Mouse (Mus musculus) T-helper 2 cell (primary cell): ENCODE results near the gene Nsf.

Experiments used
- in situ Hi-C: fragments of 300-600 bp; cut with MboI, MseI; formaldehyde crosslinking; loops from one replicate; pipeline ENCODE4 v1.15.1; 2025; ENCODE audit warnings: high pct_unique_total_duplicates

Nsf gene

GRCm38 (mm10) chr11:103941351-103941750 is 12.5 kb downstream of the Nsf start:
- in situ Hi-C loops = no loop called here

DNA sequence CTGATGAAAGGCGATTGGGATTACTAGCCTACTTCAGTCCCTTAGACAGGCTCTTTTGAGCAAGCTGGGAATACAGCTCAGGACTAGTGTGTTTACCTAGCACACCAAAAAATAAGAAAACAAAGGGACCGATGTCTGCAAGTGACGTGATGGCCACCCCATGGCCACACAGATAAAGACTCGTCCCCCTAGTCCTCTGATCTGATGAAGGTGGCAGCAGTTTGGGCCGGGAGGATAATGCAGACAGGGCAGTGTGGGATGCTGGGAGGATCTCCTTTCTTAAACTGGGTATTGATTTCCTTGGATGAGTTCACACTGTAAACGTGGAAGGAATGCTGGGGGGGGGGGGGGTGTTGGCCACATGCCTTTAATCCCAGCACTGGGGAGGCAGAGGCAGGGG is 13.0 kb downstream of the Nsf start:
- in situ Hi-C loops = no loop called here

DNA sequence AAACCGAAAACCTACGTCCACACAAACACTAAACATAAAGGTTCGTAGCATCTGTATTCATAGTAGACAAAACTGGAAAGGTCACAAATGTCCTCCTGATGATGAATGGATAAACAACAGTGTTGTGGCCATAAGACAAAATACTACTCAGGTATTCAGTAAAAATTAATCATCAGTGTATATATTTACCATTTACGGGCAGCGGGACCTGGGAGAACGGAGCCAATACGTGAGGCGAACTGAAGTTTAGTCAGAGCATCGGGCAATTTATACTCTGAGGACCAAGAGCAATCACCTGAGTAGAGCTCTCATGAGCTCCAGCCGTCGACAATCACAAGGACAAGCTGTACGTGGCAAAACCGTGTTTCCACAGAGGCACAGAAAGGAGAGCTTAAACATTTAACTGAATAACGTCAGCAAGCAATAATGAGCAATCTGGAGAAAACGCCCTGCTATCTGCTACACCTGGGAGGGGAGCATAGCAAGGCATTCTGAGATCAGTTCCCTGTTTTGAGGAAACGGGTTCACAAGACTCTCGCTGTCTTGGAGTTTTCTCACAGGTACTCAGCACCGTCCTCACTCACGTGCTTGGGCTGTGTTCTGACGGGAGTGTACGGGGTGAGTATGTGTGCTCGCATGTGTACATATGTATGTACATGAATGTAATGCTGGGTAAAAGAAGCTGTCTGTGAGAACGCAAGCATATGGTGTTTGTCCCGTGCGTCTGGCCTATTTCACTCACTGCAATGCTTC is 15.7 kb downstream of the Nsf start:
- in situ Hi-C loops = no loop called here

DNA sequence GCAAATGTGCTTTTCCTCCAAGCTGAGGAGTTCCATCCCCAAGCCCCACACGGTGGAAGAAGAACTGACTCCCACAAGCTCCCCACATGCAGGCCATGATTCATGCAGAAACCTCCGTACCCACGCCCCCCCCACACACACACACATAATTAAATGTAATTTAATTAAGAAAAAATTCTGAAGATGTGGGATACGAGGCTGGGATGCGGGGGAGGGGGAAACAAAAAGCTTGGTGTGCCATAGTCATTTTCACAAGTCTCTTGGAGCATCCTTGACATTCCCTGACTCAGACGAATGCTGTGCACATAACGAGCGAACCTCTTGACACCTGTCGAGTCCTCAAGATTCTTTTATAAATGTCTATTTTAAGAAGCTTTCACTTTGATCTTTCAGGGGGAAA is 16.4 kb downstream of the Nsf start:
- in situ Hi-C loops = no loop called here

DNA sequence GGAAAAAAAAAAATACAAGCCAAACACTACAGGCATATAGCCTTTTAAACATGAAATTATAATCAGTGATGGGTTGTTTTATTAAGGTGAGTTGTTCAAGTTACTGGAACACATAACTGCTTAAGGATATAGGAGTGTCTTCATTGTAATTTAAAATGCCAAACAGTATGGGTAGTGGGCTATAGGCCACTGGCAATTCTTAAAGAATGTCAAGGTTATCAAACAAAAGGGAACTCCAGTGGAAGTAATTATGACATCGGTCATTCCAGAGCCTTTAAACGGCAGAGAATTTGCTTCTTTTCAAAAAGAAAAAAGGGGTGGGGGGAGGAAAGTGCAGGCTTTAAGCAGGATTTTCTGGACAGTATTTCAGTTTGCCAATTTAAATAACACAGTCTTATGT is 18.1 kb downstream of the Nsf start:
- in situ Hi-C loops = no loop called here

DNA sequence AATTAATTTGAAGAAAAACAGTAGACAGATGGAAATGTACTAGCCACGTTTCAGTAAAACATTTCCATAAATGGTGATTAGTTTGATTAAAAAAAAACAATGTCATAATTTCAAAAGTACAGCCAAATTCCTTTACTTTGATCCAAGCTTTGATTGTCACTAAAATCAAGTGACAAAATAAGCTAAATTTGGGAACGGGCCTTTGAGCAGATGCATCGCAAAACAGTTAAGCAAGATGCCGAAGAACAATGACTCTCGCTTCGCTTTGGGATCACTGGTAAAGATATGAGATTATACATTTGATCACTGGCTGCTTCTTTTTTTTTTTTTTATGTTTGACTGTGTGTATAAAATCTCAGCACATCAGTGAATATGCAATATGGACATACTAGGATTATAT is 20.0 kb downstream of the Nsf start:
- in situ Hi-C loops = no loop called here

GRCm38 (mm10) chr11:103923957-103924356 is 29.9 kb downstream of the Nsf start:
- in situ Hi-C loops = no loop called here

DNA sequence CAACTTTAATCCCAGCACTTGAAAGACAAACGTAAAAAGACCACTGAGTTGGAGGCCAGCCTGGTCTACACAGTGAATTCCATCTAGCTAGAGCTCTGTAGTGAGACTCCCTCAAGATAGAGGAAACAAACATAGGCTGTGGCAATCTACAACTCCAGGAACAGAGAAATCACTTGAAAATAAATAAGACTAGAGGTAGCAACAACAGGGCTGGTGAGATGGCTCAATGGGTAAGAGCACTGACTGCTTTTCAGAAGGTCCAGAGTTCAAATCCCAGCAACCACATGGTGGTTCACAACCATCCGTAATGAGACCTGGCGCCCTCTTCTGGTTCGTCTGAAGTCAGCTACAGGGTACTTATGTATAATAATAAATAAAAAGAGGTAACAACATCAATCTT is 30.6 kb downstream of the Nsf start:
- in situ Hi-C loops = no loop called here

- in situ Hi-C loops = no loop called here
These were observed 31.0 kb downstream of the Nsf start for GRCm38 (mm10) chr11:103922812-103923211.

- in situ Hi-C loops = no loop called here
These were observed 33.2 kb downstream of the Nsf start for GRCm38 (mm10) chr11:103920665-103921064.

GRCm38 (mm10) chr11:103916807-103917206 is 37.0 kb downstream of the Nsf start:
- in situ Hi-C loops = no loop called here

GRCm38 (mm10) chr11:103915686-103916085 is 38.2 kb downstream of the Nsf start:
- in situ Hi-C loops = no loop called here

GRCm38 (mm10) chr11:103910993-103911585 is 42.8 kb downstream of the Nsf start:
- in situ Hi-C loops = loop anchor here (5.0 kb wide), 1 partner anchor 149 kb away; no protein-coding TSS in a partner anchor

GRCm38 (mm10) chr11:103910531-103910930 is 43.3 kb downstream of the Nsf start:
- in situ Hi-C loops = loop anchor here (5.0 kb wide), 1 partner anchor 148 kb away; no protein-coding TSS in a partner anchor

GRCm38 (mm10) chr11:103909809-103910208 is 44.0 kb downstream of the Nsf start:
- in situ Hi-C loops = loop anchor here (5.0 kb wide), 1 partner anchor 148 kb away; no protein-coding TSS in a partner anchor

DNA sequence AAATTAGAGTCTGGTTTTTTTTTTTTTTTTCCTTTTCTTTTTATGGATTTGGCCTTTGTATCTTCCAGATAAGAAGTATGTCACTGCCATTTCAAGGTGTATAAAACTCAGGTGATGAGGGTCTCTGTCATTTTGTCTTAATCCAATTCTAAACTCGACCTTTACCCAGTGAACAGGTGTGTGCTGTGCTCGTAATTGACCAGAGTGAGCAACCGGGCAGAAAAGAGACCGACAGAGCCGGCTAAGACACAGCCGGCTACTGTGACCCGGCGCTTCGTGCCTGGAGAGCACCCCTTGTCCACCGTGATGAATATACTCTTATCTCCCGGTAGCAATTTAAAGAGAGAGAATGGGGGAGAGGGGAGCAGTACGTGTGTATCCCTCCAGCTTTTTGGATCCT is 44.5 kb downstream of the Nsf start:
- in situ Hi-C loops = no loop called here

GRCm38 (mm10) chr11:103906051-103906719 is 47.7 kb downstream of the Nsf start:
- in situ Hi-C loops = no loop called here

DNA sequence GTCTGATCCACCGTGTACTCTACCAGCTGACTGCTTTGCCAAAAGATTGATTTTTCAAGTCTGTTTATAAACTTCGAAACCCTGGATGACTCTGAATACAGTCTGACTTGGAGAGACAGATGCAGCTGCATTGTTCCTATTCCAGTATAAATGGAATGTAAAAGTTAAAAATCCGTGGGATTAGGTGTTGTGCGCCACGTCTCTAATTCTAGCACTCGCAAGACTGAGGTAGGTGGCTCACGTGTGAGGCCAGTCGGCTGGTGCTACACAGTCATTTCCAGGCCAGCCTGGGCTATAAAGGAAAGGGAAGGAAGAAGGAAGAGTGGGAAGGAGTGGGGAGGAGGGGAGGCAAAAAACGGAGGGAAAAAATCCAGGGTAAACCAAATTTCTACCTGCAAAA is 48.4 kb downstream of the Nsf start:
- in situ Hi-C loops = no loop called here

- in situ Hi-C loops = loop anchor here (5.0 kb wide), 1 partner anchor 49 kb away; no protein-coding TSS in a partner anchor
These were observed 52.3 kb downstream of the Nsf start for GRCm38 (mm10) chr11:103901581-103901966.

GRCm38 (mm10) chr11:103900803-103901580 is 52.9 kb downstream of the Nsf start:
- in situ Hi-C loops = loop anchor here (5.0 kb wide), 1 partner anchor 49 kb away; no protein-coding TSS in a partner anchor

GRCm38 (mm10) chr11:103896966-103897750 is 56.7 kb downstream of the Nsf start:
- in situ Hi-C loops = no loop called here
